Mouse (Mus musculus): Measurements from ENCODE around the gene Gm498.

The Gm498 gene

DNA sequence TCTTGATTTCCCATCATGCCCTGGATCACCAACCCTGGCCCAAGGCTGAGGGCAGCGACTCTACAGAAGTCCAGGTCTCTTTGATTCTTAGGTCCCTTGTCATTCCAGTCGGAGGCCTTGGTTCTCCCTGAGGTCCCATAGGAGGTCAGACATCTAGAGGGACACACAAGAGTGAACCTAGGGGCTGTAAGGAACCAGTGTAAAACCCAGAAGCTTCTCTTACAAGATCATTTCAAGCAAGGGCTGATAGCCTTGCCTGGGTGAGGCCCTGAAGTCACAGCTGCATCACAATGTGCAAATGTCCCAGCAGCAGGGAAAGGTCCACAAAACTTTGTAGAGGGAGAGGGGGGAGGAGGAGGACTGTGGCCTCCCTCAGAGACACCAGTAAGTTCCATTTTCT is at the start of gene Gm498:
Gene Gm498 (plus strand): TSS at position 301 of the 400 bp plus-strand sequence.
- no peak for DNase-seq

DNA sequence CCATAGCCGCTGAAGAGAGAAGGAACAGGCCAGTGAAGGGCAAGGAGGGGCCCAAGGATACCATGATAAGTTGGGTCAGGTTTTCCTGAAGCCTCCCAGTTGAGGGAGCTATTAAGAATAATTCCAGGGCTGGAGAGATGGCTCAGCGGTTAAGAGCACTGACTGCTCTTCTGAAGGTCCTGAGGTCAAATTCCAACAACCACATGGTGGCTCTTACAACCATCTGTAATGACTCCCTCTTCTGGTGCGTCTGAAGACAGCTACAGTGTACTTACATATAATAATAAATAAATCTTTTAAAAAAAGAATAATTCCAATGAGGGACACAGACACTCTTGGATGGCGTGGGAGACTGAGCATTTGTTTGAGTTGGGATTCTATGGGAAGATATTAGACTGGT is 47.4 kb upstream of the Gm498 start:
- no peak for DNase-seq

DNA sequence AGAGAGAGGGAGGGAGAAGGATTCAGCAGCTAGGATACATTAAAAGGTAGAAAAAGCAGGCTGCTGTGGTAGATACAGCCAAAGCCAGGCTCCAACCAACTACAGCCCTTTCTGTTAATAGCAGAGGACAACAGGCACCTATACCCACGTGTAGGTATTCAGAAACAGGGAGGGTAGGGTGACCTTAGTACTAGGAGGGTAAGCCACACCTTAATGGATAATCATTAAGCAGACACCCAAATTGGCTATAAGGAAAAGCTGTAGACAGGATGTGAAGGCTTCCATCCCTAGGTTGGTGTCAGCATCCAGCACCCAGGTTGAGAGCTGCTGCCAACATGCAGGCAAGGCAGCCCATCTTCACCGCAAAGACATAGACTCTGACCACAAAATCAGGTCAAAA is 45.4 kb upstream of the Gm498 start:
- DNase-seq = no peak

DNA sequence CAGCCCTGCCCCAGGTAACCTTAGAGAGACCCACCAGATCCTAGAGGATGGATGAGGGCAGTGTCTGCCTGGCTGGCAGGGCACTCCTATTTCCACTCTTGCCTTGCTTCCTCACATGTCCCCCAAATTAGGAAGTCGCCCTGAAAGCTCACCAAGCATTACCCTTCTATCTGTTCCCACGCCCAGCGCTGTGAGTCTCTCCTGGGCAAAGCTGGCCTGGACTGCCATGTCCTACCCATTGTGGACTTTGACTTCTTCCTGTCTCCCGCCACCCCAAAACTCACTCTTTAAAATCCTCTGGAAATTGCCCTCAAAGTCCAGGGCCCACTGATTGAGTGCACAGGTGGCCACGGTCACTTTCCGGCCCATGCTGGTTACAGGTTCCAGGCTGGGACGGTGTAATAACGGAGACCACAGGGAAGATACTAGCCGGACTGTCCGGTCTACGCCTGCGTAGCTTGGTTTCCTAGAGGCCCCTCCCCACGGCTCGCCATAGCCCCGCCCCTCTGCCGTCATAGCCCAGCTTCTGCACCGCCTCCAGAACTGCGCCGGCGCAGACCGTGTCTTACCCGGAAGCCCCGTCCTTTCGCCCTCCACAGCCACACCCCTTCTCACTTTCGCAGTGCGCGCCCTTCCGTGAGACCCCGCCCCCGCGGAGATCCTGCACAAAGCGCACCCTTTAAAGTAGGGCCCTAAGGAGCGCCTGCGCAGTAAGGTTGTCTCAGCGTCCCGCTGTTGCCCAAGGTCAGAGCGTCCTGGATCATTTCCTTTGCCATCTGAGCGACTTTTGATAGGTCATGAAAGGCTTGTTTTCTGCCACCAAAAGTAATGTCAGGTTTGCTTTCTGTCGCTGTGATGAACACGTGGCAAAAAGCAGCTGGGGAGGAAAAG is 44.0 kb upstream of the Gm498 start, which contains the start of the genes Nadsyn1 and Dhcr7:
Gene Nadsyn1 (minus strand): TSS at position 475 of the 891 bp plus-strand sequence.
Gene Dhcr7 (plus strand): TSS at position 771 of the 891 bp plus-strand sequence.
- DNase-seq = peak; percentile 99

DNA sequence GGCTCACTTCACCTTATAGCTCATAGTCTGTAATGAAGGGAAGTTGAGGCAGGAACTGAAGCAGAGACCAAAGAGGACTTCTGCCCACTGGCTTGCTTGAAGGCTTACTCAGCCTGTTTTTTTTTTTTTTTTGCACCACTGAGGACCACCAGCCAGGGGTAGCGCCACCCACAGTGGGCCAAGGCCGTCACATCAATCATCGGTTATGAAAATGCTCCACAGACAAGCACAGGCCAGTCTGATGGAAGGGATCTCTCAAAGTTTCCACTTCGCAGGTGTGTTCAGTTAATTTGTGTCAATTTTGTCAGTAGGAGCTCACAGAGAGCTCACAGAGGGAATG is 43.4 kb upstream of the Gm498 start:
- no peak for DNase-seq

DNA sequence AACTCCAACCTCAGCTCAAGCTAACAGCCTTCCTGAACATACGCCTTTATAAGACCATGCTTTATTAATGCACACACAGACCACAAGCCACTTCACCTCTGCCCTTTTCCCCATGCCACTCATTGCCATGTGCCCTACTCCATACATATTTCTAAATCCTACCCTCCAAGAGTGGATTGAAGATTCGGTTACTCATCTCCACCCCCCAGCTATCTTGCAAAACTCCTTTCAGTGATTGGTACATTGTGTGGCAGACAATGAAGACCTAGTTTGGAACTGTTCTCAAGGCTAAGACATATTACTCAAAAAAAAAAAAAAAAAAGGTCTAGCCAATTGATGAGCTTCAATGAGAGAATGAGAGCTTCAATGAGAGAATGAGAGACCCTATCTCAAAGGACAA is 39.7 kb upstream of the Gm498 start:
- no peak for DNase-seq

DNA sequence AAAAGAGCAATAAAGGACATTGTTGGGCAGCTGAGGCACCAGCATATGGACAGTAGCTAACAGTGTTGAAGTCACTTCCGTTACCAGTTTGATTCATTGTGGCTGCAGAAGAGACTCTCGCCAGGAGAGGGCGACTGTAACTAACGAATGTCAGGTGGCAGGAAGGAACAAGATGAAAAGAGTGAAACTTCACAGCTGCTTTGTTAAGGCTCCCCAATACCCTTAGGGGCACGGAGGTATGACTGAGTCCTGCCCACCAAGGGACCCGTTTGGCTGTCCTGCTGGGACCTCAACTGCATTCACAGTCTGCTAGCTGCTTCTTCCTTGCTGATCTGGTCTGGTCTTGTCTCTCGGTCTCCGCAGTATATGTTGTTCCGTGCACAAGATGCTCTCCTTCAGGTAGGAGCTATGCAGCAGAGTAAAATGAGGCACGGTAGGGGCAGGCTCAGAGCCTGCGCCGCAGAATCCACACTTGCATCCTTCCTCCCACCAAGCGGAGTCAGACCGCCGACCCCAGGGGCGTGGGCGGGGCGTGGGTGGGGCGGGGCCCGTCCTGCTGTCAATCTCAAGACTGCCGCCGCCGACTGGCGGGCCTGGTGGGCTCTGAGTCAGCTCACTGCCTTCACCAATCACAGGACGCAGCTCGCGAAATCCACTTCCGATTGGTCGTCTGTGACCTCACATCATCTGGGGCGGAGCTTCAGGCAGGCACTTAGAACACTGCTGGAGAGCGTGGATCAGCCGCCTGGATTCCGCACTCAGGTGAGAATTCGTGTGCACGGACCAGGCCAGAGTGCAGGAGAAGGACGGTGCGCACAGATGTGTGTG is 36.9 kb upstream of the Gm498 start:
- DNase-seq = peak; percentile 92

DNA sequence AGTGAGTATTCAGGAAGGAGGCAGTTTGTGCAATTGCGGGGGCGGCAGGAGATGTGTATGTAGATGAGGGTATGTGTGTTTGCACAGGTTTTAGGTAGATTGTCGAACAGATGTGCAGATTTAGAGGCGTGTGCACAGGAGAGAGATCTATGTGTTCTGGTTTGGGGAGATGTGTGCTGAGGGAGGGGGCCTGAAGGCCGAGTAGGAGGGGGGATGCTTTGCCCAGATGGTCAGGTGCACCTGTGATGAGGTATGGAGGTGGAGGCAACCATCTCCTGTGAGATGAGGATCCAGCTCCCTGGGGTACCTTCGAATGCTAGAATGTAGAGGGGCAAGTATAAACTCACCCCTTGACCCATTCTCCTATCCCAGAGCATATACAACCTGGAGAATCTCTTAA is 36.2 kb upstream of the Gm498 start:
- DNase-seq = peak; percentile 20

DNA sequence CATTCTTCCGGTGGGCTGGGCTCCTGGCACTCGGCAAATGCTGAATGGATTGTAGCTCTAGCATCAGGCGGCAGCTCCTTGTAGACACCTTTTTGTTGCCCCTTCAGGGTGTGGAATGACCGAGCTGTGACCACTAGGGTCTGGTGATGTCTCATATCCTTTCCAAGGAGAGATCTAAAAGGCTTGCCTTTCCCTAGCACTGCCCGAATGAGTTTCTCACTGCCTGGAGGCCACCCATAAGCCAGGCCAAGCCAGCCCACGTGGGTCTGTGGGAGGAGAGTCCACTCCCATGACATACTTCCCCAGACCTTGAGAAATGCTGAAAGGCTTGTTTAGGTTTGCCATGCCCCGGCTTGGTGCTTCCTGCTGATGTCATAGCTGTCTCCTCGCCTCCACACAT is 34.4 kb upstream of the Gm498 start:
- no peak for DNase-seq

DNA sequence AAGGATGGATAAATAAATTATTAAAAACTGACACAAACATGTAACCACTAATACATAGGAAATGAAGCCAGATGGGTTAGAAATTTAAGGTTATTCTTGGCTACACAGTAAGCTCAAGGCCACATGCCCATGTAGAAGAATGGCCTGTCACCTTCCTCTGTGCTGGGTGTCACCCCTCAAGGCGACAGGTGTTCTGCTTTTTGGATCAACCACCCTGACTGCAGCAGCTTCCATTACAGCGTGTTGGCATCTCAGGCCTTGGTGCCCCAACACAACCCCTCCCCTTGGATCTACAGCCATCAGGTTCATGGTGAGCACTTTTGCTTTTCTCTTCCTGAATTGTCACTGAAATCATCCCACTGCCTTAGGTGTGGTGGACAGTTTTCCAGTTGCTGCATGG is 34.0 kb upstream of the Gm498 start:
- no peak for DNase-seq

DNA sequence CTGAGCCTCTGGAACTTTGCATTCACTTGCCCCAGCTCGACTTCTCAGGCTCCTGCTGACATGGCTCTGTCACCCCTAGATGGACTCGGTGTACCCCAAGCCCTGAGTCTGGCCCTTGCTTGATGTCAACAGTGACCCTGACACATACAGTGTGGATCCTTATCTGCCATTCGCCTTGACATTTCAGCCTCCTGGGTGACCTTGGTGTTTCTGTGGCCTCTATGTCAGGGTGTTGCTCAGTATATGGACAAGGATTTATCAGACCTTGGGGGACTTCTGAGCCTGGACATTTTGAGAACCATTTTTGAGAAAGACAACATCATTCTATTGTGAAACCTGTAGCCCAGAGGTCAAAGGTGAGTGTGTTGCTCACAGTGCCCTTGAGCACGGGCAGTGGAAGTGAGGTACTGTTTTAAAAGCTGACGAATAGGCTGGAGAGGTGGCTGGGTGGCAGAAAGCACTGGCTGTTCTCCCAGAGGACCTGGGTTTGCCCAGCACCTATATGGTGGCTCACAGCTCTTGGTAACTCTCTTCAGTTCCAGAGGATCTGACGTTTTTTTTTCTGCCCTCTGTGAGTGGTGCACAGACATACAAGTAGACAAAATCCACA is 33.0 kb upstream of the Gm498 start:
- no peak for DNase-seq

DNA sequence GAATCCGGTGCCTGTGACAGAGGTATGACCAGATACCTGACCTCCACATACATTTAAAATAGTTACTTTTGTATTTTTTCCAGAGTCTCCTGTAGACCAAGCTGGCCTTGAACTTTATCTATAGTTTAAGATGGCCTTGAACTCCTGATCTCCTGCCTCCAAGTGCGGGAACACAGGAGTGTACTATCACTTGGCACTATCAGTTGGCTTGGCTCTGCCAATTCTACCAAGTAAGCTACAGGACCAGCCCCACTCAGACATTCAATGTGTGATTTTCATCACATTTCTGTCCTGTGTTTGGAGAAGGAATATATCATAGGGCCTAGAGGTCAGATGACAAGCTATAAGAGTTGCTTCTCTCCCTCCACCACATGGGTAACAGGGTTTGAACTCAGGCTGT is 32.3 kb upstream of the Gm498 start:
- no peak for DNase-seq

DNA sequence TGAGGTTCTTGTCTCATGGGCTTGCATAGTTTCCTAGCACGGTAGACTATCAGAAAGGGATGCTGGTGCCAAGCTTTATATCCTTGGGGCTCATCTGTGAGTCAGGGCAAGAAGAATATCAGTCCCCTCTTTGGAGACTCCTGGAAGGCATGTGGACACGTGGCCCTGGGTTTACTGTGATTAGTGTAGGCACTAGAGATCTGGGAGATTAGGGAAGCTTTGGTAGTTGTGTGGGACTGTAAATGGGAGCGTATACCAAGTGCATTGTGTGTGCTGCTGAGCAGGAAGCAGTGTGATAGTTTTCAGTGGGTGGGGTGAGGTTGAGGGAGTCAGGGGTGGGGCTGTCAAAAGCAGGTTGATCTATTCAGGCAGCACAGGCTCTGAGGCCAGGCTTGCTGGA is 31.7 kb upstream of the Gm498 start:
- DNase-seq = no peak

DNA sequence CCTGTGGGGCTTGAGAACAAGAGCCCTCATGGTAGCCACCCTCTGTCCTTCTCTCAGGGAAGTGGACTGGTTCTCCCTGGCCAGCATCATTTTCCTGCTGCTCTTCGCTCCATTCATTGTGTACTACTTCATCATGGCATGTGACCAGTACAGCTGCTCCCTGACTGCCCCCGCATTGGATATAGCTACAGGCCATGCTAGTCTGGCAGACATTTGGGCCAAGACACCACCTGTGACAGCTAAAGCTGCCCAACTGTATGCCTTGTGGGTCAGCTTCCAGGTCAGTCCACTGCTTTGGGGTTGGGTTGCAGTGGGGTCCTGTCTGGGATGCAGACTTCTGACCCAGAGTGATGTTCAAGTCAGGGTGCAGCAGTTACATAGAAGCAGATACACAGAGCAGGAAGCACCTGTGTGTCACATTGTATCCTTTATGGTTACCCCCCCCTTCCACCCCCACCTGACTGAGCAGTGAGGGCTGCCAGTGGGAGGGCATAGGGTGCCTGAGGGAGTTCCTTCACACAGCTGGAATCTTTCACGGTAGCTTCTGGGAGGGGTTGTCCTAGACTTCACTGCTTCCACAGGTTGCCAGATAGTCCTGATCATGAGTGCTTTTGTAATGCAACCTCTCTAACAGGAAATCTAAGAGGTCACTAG is 28.8 kb upstream of the Gm498 start:
- DNase-seq = no peak

DNA sequence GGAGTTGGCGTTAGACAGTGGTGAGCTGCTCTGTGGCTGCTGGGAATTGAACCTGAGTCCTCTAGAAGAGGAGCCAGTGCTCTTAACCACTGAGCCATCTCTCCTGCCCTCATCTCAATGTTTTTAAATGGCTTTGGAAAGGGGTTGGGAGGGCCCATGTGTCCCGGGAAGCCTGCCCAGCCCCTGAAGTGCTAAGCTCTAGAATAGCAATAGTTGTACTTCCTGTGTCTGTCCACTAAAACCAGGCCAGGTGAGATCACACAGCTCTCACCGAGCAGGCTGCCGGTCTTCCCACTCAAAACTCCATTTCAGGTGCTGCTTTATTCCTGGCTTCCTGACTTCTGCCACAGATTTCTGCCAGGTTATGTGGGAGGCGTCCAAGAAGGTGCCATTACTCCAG is 26.5 kb upstream of the Gm498 start:
- DNase-seq = no peak

DNA sequence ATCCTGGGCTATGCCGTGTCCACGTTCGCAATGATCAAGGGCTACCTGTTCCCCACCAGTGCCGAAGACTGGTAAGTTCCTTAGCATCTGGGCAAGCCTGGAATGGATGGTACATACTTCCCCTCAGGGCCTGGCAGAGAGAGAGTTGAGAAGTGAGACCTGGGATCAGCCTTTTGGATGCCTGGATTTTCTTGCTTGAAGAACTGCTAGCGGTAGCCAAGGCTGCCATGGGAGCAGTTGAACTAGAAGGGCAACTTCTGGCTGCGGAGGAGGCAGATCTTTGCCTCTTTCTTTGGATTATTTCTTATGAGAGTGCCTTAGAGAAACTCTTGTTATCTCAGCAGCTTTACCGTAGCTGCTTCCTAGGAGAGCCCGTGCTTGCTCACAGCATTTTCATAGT is 25.3 kb upstream of the Gm498 start:
- DNase-seq = no peak

DNA sequence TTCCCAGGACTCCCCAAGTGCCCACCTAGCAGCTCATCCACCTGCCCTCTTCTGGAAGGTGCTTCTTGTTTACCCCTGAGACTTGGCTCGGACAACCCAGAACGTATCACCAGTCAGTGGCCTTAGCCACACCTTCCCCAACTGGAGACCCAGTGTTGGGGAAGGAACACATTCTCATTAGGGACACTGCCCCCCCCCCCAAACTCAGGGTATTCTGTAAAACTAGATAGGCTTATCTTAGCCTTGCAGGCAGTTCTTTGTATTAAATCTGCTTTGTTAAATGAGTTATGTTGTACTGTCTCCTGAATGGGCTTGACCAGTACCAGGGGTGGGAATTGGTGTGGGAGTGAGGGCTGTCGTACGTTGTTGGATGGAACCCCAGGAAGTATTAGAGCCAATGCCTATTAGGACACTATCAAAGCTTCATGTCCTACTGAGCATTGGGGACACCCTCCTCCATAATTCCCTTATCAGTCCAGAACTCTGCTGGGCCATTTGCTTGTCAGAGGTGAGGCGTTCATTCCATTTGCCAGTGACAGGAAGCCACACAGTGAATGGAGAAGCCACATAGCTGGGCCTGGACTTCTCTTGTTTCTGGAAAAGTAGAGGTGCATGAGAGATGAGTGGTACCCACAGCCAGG is 18.4 kb upstream of the Gm498 start:
- no peak for DNase-seq

DNA sequence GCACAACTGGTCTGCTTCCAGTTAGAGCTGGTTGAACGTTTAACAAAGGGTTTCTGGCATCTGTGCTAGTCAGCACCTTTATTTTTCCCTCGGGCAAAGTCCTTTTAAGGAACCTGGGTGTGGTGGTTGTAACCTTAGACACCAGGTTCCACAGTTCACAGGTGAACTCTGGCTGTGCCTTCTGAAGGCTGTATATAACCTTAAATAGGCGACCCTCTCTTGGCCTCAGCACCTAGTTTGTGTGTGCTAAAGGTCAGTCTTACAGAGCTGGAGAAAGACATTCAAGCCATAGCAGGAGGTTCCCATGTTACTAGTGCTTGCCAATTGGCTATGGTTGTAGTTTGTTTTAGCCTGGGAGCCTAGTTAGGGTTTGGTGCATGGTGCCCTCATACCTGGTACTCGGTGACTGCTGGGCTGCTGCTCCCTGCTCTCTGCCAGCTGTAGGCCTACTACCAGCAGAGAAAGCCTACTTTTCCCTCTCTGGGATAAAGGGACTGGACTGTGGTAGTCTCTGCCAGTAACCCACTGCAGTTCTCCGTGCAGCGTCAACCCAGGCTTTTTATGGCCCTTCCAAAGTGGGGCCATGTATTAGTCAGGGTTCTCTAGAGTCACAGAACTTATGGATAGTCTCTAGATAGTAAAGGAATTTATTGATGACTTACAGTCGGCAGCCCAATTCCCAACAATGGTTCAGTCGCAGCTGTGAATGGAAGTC is 17.7 kb upstream of the Gm498 start:
- DNase-seq = no peak

DNA sequence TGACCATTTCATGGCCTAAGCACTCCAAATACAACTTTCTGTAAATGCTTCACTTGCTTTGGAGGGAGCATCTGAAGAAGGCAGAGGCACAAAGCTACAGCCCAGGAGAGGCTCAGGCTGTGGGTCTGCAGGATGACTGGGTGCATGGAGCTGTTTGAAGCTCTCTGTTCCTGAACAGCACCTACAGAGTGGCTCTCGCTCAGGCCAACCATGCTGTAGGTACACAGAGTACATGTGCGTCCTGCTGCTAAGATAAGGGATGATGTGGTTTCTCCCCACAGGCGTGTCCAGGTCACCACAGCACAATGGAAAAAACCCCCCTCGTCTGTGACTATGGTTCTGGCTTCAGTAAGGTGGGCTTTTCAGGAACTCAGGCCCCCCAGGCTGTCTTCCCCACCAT is 2.2 kb downstream of the Gm498 start:
- DNase-seq = no peak

DNA sequence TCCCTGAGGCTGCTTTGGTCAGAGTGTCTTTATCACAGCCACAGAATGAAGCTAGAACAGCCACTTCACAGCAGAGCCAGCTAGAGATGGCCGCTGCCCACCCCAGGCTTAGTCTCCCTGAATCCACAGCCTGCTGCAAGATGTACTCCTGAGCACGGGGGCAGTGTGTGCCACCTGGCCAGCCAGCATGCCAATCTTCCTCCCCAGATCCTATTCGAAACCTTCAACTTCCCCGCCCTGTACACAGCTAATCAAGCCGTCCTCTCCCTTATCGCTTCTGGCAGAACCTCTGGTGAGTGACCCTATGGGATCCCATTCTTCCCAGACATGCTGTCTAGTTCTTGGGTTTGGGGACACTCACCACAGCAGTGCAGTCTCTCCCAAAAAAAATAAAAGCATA is 17.1 kb downstream of the Gm498 start:
- no peak for DNase-seq

DNA sequence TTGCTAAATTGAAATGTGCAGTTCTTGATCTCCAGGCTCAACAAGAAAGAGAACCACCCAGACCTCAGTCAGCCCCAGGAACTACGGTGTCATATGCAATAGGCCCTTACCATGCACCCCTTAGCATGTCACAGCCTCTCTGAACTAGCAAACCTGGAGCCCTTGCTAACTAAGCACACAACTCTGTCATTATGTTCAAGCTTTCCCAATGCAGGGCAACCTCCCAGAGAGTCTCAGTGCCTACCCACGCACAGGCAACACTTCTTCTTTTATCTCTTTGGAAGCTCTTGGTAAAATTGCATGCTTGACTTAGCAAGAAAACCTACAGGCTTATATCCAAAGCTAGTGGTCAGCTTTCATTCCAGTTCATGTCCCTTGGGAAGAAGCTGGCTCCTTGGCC is 24.5 kb downstream of the Gm498 start:
- no peak for DNase-seq

DNA sequence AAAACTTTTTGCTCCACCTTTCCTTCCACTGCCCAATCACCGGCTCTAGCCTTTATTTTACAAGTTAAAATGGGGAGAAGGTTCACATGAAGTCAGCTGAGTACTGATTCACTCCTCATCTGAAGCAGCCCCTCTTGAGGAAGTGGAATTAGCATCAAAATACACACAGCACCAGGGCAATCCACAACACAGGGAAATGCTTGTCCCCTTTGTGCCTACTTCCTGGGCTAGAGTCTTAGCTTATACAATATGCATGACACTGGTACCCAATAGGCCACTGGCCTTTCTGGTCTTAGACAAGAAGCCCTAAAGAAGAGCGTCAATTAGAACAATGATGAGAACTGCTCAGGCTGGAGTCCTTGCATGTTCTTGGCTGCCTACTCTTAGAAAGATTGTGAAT is 25.7 kb downstream of the Gm498 start:
- DNase-seq = no peak
